Mouse (Mus musculus) liver, embryonic 14 days (tissue): ENCODE results near the gene Ap5b1. TPM values are rescaled to one million over a fixed set of nuclear protein-coding genes. Genes with fewer than 3 reads are reported as not detected.

Experiments
- polyA plus RNA-seq: library from polyadenylated mRNA; depleted of rRNA; stranded (reverse); fragments of >200 nt; gene quantifications from 2 replicates; pipeline ENCODE4 v1.2.3, GENCODE M21; 2012; rRNA removed

Gene Ap5b1
- polyA plus RNA-seq: 0.88 and 1.3 TPM in 2 replicates

GRCm38 (mm10) chr19:5567534-5568469 lies at the start of gene Ap5b1:
Ap5b1 (plus strand) TSS chr19:5568025.

DNA sequence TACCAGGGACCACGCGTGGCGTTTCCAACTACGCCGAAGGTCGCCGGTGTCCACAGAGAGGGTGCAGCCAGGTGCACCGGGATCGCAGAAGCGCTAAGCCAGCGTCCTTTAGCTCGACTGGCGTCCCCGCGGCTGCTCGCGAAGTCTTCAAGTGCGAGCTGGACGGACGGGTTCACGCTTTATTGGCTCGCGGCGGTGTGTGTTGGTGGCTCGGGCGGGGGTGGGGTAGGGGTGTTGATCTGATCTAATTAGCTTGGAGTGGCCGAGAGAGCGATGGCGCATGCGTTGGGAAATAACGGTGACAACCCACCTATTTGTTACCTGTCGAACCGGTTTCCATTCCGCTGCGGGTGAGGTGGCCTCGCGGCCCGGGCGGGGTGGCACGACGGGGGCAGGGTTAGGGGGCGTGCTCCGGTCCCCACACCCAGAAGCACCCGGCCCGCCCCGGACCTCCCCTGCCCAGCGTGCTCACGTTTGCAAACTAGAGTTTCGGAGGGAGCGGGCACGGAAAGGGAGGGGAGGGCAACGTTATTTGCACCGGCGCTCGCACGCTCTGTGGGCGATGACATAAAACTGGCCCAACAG lies 7.3 kb upstream of the Ap5b1 start, which contains the start of gene Ovol1:
Gene Ovol1, minus strand, starts transcription at position 190 of the 585 bp plus-strand sequence.

DNA sequence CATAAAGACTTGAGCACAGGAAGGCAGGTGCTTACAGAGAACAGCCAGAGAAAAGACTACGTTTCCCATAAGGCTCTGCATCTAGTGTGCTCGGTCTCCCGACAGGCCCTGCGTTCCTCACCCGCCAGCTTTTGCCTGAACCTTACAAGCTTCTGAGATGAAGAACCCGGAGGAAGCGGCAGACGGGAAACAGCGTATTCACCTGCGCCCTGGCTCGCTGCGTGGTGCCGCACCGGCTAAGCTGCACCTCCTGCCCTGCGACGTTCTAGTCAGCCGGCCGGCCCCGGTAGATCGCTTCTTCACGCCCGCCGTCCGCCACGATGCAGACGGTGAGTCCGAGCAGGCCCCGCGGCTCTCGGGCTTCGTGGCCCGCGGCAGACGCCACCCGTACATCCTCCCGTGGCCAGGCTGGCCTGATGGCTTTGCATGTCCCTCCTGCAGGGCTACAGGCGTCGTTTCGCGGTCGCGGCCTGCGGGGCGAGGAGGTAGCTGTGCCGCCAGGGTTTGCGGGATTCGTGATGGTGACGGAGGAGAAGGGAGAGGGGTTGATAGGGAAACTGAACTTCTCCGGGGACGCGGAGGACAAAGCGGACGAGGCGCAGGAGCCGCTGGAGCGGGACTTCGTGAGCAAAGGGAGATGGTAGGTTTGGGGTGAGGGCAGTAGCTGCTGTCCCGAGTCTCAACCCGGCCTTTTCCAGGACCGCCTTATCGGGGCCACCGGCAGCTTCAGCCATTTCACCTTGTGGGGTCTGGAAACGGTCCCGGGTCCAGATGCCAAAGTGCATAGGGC lies 34.1 kb downstream of the Ap5b1 start, which contains the start of gene Rnaseh2c:
Gene Rnaseh2c, plus strand, starts transcription at position 122 of the 790 bp plus-strand sequence.

GRCm38 (mm10) chr19:5609547-5610404 lies 42.0 kb downstream of the Ap5b1 start, which contains the start of gene Kat5:
Kat5 (minus strand) TSS chr19:5610237.

Other genes with a start within 250 kb of the Ap5b1 start
- gene Catsper1, start 232.3 kb upstream of the Ap5b1 start, polyA plus RNA-seq: not detected in 2 replicates
- 0.11 and 0.12 TPM in 2 replicates for gene Cst6, start 218.5 kb upstream of the Ap5b1 start, polyA plus RNA-seq
- 21.5 and 23.3 TPM in 2 replicates for gene Eif1ad, start 201.3 kb upstream of the Ap5b1 start, polyA plus RNA-seq
- 133 and 148 TPM in 2 replicates for gene Banf1, start 200.9 kb upstream of the Ap5b1 start, polyA plus RNA-seq
- 23.3 and 24.9 TPM in 2 replicates for gene Sart1, start 179.3 kb upstream of the Ap5b1 start, polyA plus RNA-seq
- 0.01 and 0.09 TPM in 2 replicates for gene Tsga10ip, start 165.5 kb upstream of the Ap5b1 start, polyA plus RNA-seq
- 68.6 and 80.7 TPM in 2 replicates for gene Drap1, start 143.0 kb upstream of the Ap5b1 start, polyA plus RNA-seq
- 13.6 and 16.4 TPM in 2 replicates for gene AI837181, start 142.9 kb upstream of the Ap5b1 start, polyA plus RNA-seq
- 0.01 TPM in 1 of 2 replicates, not detected in the other for gene Fosl1, start 120.5 kb upstream of the Ap5b1 start, polyA plus RNA-seq
- 1.2 and 1.4 TPM in 2 replicates for gene Ccdc85b, start 110.1 kb upstream of the Ap5b1 start, polyA plus RNA-seq
- gene Fibp, start 107.4 kb upstream of the Ap5b1 start, polyA plus RNA-seq: 23.0 and 23.8 TPM in 2 replicates
- gene Ctsw, start 99.5 kb upstream of the Ap5b1 start, polyA plus RNA-seq: 0.06 and 0.07 TPM in 2 replicates
- gene Efemp2, start 94.1 kb upstream of the Ap5b1 start, polyA plus RNA-seq: 10.5 and 10.6 TPM in 2 replicates
- 11.9 and 12.6 TPM in 2 replicates for gene Mus81, start 79.6 kb upstream of the Ap5b1 start, polyA plus RNA-seq
- 433 and 538 TPM in 2 replicates for gene Cfl1, start 77.6 kb upstream of the Ap5b1 start, polyA plus RNA-seq
- gene 1700020D05Rik, start 64.2 kb upstream of the Ap5b1 start, polyA plus RNA-seq: 0.45 and 0.81 TPM in 2 replicates
- 6.9 and 8.5 TPM in 2 replicates for gene Snx32, start 57.5 kb upstream of the Ap5b1 start, polyA plus RNA-seq
- 0.02 TPM in 1 of 2 replicates, not detected in the other for gene Ovol1, start 7.4 kb upstream of the Ap5b1 start, polyA plus RNA-seq
- 77.3 and 81.5 TPM in 2 replicates for gene Rnaseh2c, start 33.8 kb downstream of the Ap5b1 start, polyA plus RNA-seq
- gene Kat5, start 42.2 kb downstream of the Ap5b1 start, polyA plus RNA-seq: 29.8 and 30.0 TPM in 2 replicates
- 12.2 and 17.0 TPM in 2 replicates for gene Rela, start 69.5 kb downstream of the Ap5b1 start, polyA plus RNA-seq
- 23.2 and 25.6 TPM in 2 replicates for gene Sipa1, start 95.7 kb downstream of the Ap5b1 start, polyA plus RNA-seq
- gene Map3k11, start 120.7 kb downstream of the Ap5b1 start, polyA plus RNA-seq: 11.5 and 13.8 TPM in 2 replicates
- gene Pcnx3, start 120.9 kb downstream of the Ap5b1 start, polyA plus RNA-seq: 14.3 and 19.3 TPM in 2 replicates
- gene Kcnk7, start 136.3 kb downstream of the Ap5b1 start, polyA plus RNA-seq: 0.05 TPM in 1 of 2 replicates, not detected in the other
- 90.4 and 95.1 TPM in 2 replicates for gene Ehbp1l1, start 158.3 kb downstream of the Ap5b1 start, polyA plus RNA-seq
- gene Fam89b, start 161.6 kb downstream of the Ap5b1 start, polyA plus RNA-seq: 34.2 and 40.2 TPM in 2 replicates
- 1.6 and 3.2 TPM in 2 replicates for gene Ltbp3, start 172.9 kb downstream of the Ap5b1 start, polyA plus RNA-seq
- gene Scyl1, start 203.4 kb downstream of the Ap5b1 start, polyA plus RNA-seq: 23.6 TPM in 2 replicates